ENCODE assay signal across 18 mouse cellular contexts in the genomic region with DNA sequence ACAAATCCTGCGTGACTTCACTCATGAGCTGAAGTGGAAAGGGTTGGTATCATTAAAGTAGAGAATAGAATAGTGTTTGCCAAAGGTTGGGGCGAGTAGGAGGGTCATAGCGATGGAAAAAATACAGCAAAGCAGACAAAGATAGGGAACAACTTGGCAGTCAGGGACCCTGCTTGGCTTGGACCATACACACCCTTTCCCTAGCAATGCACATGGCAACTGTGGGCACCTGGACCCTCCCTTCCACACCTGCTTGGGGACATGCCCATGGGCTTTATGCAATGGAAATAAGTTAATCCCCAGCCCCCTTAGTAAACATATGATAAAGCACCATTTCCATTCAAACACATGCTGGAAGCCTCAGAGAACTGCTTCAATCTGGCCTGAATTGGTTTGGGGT.
"Had no signal": no experiment of that assay in that cellular context is flagged by ENCODE, and none has a peak within 500 bp of the region (broad histone marks: within the 10 kb centered on the region; RNA-seq: fewer than 3 reads in every experiment).

No protein-coding gene starts in this region.

- H3K27me3 ChIP-seq: midbrain, embryonic 12.5 days; neural tube, embryonic 13.5 days; neural tube, embryonic 15.5 days had no signal

- DNase-seq: lung, embryonic 14.5 days; lung, postnatal 10 days; lung, postnatal 4 days; midbrain, embryonic 14.5 days; retina, postnatal 1 day; right cerebral cortex, adult 18-20 months; right cerebral cortex, postnatal 25 days; right cerebral cortex, postnatal 4 days; spleen, adult 18-20 months; thymus, adult 18-20 months; thymus, postnatal 14 days; thymus, postnatal 36 days had no signal

- ATAC-seq: midbrain, embryonic 16.5 days had no signal

- H3K4me1 ChIP-seq: midbrain, embryonic 10.5 days; midbrain, embryonic 12.5 days; neural tube, embryonic 13.5 days; neural tube, embryonic 15.5 days had no signal

- H3K27ac ChIP-seq: midbrain, embryonic 10.5 days; midbrain, embryonic 12.5 days; neural tube, embryonic 13.5 days; neural tube, embryonic 15.5 days had no signal

- H3K4me2 ChIP-seq: lung, embryonic 14.5 days; midbrain, embryonic 12.5 days; neural tube, embryonic 13.5 days; neural tube, embryonic 15.5 days had no signal

- H3K9ac ChIP-seq: lung, embryonic 14.5 days; midbrain, embryonic 12.5 days; neural tube, embryonic 13.5 days; neural tube, embryonic 15.5 days had no signal

- H3K36me3 ChIP-seq: midbrain, embryonic 10.5 days; midbrain, embryonic 12.5 days; neural tube, embryonic 13.5 days; neural tube, embryonic 15.5 days had no signal

- H3K9me3 ChIP-seq: midbrain, embryonic 10.5 days; midbrain, embryonic 12.5 days; neural tube, embryonic 13.5 days; neural tube, embryonic 15.5 days had no signal

- H3K4me3 ChIP-seq: midbrain, embryonic 10.5 days; midbrain, embryonic 12.5 days; myocyte; neural tube, embryonic 13.5 days; neural tube, embryonic 15.5 days had no signal
